Mouse (Mus musculus) G1E (cell line): ENCODE results near the gene Gm3625.

ENCODE experiments used
- CTCF ChIP-seq: IDR thresholded peaks from 2 replicates; pipeline ENCODE4 v1.5.1; 2012; ENCODE audit warnings: low read depth, low read length, inconsistent platforms, mixed read lengths
- GATA2 ChIP-seq: IDR thresholded peaks from 2 replicates; pipeline ENCODE4 v1.6.1; 2012; ENCODE audit warnings: low read depth, low read length, inconsistent platforms, borderline replicate concordance

- TF ChIP-seq CTCF (no peak), GATA2 (no peak)
Measured at GRCm38 (mm10) chr12:4593166-4593929, 621 bp upstream of the Gm3625 start.
